ENCODE assay signal across 8 mouse cellular contexts in the genomic region with DNA sequence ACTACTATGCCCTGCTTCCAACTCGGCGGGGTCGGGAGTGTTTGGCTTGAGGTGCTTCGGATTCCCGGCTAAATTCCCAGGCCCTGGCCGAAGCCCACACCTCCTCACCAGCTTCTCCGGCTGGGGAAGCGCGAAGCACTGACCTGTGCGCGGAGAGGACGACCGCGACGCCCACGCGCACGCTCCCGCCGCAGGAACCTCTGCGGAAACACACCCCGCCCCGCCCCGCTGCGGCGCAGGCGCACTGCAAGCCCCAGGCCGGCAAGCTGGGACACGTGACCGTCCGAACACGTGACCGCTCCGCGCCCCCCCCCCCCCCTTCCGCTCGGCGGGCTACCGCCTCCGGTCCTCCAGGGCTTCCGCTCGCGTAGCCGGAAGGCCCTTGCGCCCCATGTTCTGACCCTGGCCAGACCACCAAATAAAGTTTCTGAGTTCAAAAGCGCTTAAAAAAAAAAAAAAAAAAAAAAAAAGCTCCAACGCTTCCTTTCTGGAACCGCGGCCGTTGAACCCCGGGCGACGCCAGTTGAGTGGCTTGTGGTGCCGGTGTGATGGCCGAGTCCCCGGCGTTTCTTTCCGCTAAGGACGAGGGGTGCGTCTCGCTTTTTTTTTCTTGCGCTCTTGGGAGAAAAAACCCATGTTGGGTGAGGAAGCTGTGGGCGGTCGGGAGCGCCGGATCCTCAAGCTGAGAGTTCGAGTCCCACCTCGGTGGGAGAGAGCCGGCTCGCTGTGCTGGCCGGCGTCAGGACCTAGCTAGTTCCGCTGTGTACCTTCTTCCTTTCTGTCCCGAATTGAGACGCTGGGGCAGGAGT. TPM values are rescaled to one million over a fixed set of nuclear protein-coding genes. Genes with fewer than 3 reads are reported as not detected.
DNase-seq lines count a peak whose midpoint lies in the region; ATAC-seq lines count a peak whose summit lies in the region.

A gene (minus strand): TSS at position 266 of the 809 bp plus-strand sequence.
A gene (plus strand): TSS at position 345 of the 809 bp plus-strand sequence.

- WGBS in hindbrain, embryonic 11.5 days = under 1% methylated on average over 57 of the region's 75 CpGs

- no peaks in the 10 kb centered on the region for H3K36me3 ChIP-seq in hindbrain, embryonic 11.5 days (ENCODE audit: control insufficient read depth, insufficient read depth, low read length)

- peak; percentile 99 for DNase-seq in MN1 (ENCODE audit: low spot score)
- DNase-seq in cerebellum, adult 9-10 months = peak; percentile 92
- DNase-seq in frontal cortex, adult 2 months (ENCODE audit: extremely low spot score in 1 of 2, low spot score in 1 of 2) = peak; percentile 83 to 95
- peak; percentile 94 for DNase-seq in hindbrain, embryonic 11.5 days (ENCODE audit: low spot score)
- peak; percentile 91 to 97 for DNase-seq in layer of hippocampus, postnatal 10 days (ENCODE audit: low spot score in 2 of 2)
- DNase-seq in lung, postnatal 10 days = peak; percentile 96
- DNase-seq in ovary, postnatal 36 days (ENCODE audit: low spot score) = peak; percentile 94
- DNase-seq in thymus, postnatal 25 days = peak; percentile 95

- H3K4me2 ChIP-seq in hindbrain, embryonic 11.5 days (replicated peaks; ENCODE audit: low read depth, low read length) = peak within 1 kb of the TSS; percentile 74

- peak within 1 kb of the TSS; percentile 77 for H3K9ac ChIP-seq in hindbrain, embryonic 11.5 days (ENCODE audit: low read depth, low read length)

- peak within 1 kb of the TSS; percentile 65 for H3K4me3 ChIP-seq in hindbrain, embryonic 11.5 days (ENCODE audit: low read depth, low read length)

- peak; percentile 96 for ATAC-seq in hindbrain, embryonic 11.5 days (ENCODE audit: low FRiP score)

- no peaks in the 10 kb centered on the region for H3K9me3 ChIP-seq in hindbrain, embryonic 11.5 days (ENCODE audit: control insufficient read depth, low read length)

- H3K27ac ChIP-seq in hindbrain, embryonic 11.5 days (ENCODE audit: low read depth, low read length) = peak within 1 kb of the TSS; percentile 72

- no peaks in the 10 kb centered on the region for H3K4me1 ChIP-seq in hindbrain, embryonic 11.5 days (replicated peaks; ENCODE audit: control insufficient read depth, insufficient read depth, low read length)

- H3K27me3 ChIP-seq in hindbrain, embryonic 11.5 days (ENCODE audit: control insufficient read depth, insufficient read depth, low read length) = no peaks in the 10 kb centered on the region

RNA-seq across cellular contexts. Expression of the first gene that starts in this region (rescaled TPM):
- 109 and 136 TPM in 2 replicates for polyA plus RNA-seq in frontal cortex, adult 2 months (2012; rRNA removed)
- 49.0 and 51.9 TPM in 2 replicates for polyA plus RNA-seq in hindbrain, embryonic 11.5 days (2014; fragmentation: Nextera tagmentation; extraction: Ambion mirVana)
- total RNA-seq in layer of hippocampus, postnatal 10 days (2021) = 10 to 100 TPM; 22.4 to 23.2 TPM

RNA-seq across cellular contexts. Expression of the second gene that starts in this region (rescaled TPM):
- polyA plus RNA-seq in frontal cortex, adult 2 months (2012; rRNA removed) = 20.9 and 23.5 TPM in 2 replicates
- 27.6 and 27.7 TPM in 2 replicates for polyA plus RNA-seq in hindbrain, embryonic 11.5 days (2014; fragmentation: Nextera tagmentation; extraction: Ambion mirVana)
- total RNA-seq in layer of hippocampus, postnatal 10 days (2021) = 10 to 100 TPM; 10.8 to 11.1 TPM

Comparison
In these comparisons a context has a peak if more than half of its experiments do, and no peak if none do; other contexts are left out.
1. Peak in every context shown above with its lines: DNase-seq, ATAC-seq, H3K4me3 ChIP-seq and H3K27ac ChIP-seq.